Mouse (Mus musculus) T-helper 2 cell (primary cell): ENCODE measurements around the gene Cry1.

ENCODE experiments used
- in situ Hi-C: fragments of 300-600 bp; cut with MboI, MseI; formaldehyde crosslinking; loops from one replicate; pipeline ENCODE4 v1.15.1; 2025; ENCODE audit warnings: high pct_unique_total_duplicates

The Cry1 gene

DNA sequence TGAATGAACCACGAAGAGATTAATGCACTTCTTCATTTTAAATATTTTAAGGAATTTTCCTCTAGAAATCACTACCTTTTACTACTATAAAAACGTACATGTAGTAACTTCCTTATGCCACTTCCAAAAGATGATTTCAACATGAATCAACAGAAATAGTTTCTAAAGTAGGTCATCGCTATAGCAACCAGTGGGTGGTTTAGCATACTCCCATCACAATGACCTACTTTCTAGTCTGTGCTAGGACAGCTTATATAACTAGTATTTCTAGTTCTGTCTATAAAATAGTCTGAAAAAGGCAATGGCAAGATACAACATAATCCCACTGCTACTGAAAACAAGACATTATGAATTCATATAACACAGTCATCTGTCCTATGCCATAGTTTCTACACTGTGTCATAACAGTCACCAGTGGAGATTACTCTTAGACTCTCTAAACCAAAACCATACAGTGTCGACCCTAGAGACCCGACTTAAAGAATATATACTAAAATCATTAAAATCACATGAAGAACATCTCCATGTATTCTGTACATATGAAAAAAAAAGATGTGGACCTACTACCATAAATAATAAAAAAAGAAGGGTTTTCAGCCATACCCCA is 23.0 kb downstream of the Cry1 start:
- in situ Hi-C loops = no loop called here

GRCm38 (mm10) chr10:85159989-85160619 is 24.8 kb downstream of the Cry1 start:
- in situ Hi-C loops = no loop called here

GRCm38 (mm10) chr10:85157451-85157850 is 27.4 kb downstream of the Cry1 start:
- in situ Hi-C loops = no loop called here

GRCm38 (mm10) chr10:85154195-85154594 is 30.7 kb downstream of the Cry1 start:
- in situ Hi-C loops = no loop called here

GRCm38 (mm10) chr10:85149226-85149625 is 35.6 kb downstream of the Cry1 start:
- in situ Hi-C loops = no loop called here

DNA sequence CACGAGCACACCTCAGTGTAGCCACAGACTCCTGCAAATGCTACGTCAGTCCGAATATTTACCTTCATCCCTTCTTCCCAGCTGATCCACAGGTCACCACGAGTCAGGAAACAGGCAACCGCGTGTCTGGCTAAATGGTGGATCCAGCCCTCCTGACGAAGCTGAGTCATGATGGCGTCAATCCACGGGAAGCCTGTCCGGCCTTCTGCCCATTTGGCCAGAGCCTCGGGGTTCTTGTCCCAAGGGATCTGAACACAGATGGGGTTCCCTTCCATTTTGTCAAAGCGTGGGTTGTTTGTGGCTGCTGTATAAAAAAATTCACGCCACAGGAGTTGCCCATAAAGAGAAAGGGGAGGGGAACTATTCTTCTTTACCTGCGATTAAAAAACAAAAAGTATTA is 38.6 kb downstream of the Cry1 start:
- in situ Hi-C loops = no loop called here

DNA sequence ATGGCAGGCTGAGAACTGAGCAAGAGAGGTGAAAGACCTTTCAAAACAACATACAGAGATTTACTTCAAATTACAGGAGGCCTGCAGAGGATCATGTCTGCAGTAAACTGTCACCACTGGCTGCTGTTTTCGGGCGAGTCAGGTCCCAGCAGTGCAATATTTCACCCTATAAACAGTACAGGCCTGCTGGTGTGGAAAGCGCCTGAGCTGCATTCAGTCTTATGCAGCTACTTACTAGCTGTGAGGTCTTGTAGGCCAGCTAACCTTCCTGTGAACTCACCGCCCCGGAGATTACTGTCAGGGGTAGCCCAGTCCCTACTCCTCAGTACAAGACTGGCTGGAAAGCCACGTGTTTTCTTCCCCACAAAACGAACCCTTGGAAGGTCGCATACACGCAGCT is 43.4 kb downstream of the Cry1 start:
- in situ Hi-C loops = no loop called here

- in situ Hi-C loops = no loop called here
Observed at GRCm38 (mm10) chr10:85136573-85136972, 48.3 kb downstream of the Cry1 start.

DNA sequence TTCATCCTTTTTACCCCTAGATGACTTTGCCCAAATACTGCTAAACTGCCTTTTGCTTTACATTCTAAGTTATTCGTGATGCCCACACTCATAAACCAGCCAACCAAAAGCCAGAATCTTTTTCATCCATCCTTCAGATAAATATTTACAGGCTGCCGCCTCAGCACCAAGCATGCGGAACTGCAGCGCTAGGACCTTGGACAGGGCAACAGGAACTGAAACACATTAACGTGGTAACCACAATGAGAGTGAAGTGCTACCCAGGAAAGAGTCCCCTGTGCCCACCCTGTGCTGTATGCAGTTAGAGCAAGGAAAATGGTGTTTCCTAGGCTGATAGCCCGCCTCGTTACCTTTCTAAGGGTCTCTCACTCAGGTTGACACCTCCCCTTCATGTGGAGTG is 56.4 kb downstream of the Cry1 start:
- in situ Hi-C loops = no loop called here

DNA sequence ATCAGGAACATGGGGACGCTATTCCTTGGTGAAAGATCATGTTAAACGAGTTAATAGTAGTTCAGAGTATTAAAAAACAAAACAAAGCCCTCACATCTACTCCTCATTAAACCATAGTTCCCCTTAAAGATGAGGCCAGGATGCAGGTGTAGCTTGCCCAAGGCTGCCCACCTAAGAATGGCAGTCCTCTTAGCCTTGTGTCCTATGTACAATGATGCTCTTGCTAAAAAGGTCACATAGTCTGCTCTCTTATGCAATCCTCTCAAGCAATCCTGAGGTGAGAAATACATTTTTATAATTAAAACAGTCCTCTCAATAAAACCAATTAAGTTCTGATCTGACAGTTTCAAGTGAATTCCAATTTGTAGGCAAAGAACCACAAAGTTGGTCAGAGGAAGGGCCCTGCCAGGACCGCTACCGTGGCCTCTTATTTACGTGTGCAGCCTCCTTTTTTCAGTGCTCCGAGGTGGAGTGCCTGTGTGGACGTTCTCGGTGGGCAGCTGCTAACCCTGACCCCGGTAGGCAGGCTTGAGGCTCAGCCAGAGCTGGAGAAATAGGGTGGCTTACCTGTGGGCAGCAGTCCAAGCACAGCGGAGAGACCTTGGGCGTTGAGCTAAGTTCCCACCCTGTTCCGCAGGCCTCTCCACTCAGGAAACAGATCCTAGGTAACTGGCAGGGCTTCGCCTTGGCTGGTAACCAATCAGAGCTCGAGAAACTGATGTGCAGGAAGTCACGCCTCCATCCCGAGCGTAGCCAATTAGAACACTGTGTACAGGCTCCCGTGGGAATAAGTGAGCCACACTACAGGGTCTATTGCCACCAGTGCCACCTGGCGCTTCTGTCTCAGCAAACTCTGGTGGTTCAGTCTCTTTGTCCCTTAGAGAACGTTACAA is 57.2 kb downstream of the Cry1 start, which contains the start of gene Mterf2:
Gene Mterf2, minus strand, starts transcription at position 633 of the 893 bp plus-strand sequence.
- in situ Hi-C loops = no loop called here

- in situ Hi-C loops = no loop called here
Observed at GRCm38 (mm10) chr10:85125184-85125583, 59.7 kb downstream of the Cry1 start.

DNA sequence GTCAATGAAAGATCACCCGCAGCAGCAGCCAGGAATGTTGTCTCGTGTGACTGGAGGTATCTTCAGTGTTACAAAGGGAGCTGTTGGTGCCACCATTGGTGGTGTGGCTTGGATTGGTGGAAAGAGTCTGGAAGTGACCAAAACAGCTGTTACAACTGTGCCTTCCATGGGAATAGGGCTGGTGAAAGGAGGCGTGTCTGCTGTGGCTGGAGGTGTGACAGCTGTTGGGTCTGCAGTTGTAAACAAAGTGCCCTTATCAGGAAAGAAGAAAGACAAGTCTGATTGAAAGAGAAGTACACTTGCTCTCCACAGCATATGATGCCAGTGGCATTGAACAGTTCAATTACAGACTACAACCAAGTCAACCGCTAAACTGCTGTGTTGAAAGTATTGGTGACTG is 70.5 kb downstream of the Cry1 start:
- in situ Hi-C loops = no loop called here

DNA sequence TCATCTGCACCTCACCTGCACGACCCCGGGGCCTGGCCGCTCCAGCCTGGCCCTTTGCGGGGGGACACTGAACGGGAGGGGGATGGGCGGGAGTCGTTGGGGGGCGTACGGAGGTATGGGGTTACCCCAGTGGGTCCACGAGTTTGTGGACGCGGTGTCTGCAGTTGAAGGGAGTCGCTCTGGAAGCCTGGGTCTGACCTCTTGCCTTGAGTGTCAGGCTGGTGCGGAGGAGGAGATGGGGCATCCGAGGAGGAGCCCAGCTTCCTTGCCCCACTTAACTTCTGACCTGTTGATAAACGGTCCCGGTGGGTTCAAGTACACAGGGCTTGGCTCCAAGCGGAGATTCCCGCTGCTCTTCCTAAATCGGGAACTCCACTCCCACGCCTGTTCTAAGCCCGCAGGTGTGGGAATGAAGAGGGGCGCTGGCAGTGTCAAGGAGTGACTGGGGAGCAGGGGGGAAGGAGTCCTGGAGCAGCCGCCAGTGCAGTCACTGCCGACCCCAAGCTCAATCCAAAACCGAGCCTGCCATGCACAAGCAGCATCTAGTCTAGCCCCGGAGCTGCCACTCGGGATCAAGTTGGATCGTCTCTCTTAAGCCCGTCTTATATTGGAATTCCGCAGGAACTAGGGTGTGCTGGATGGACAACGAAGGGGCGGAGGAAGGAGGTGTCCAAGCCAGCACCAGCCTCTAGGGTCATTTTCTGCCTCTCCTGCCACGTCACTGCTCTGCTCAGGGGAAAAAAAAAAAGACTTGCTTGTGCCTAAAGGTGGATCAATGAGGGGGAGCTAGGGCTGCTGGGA is 81.6 kb downstream of the Cry1 start:
- in situ Hi-C loops = no loop called here

DNA sequence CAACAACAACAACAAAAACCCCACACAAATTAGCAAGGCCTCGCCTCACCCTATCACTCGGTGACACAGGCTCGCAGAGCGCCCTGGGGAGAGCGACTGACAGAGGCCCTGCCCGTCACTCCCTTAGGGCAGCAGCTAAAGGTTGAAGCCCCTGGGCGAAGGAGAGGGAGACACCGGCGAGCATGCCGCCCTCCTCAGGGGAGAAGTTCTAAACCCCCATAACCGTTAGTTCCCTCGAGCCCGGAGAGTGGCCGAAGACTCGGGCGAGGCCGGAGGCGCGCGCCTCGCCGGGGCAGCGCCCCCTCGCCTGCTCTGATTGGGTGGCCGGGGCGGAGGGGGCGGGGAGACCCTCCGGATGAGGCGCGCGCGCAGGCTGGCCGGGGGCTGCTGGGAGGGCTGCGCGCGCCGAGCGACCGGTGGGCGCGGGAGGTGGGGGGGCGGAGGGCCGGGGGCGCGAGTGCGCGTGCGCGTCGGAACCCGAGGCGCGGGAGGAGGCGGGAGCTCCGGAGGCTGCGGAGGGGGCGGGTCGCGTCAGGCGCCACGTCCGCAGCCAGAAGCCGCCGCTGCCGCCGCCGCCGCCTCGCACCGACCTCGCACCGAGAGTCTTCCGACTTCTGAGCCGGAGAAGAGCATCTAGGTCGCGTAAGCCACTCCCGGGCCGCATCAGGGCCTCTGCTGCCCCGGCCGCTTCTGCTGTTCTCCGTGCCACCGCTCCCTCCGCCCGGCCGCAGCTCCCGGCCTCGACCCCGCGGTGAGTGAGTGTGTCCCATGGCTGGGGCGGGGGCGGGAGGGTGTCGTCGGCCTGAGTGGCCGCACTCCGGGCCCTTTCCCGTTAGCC is 82.4 kb downstream of the Cry1 start, which contains the start of the genes Fhl4 and Tmem263:
Gene Fhl4, minus strand, starts transcription at position 249 of the 838 bp plus-strand sequence.
Gene Tmem263, plus strand, starts transcription at position 381 of the 838 bp plus-strand sequence.
- in situ Hi-C loops = no loop called here

GRCm38 (mm10) chr10:85101841-85102240 is 83.0 kb downstream of the Cry1 start:
- in situ Hi-C loops = no loop called here
